Mouse (Mus musculus): Measurements from ENCODE around the gene Zscan2.

The Zscan2 gene

DNA sequence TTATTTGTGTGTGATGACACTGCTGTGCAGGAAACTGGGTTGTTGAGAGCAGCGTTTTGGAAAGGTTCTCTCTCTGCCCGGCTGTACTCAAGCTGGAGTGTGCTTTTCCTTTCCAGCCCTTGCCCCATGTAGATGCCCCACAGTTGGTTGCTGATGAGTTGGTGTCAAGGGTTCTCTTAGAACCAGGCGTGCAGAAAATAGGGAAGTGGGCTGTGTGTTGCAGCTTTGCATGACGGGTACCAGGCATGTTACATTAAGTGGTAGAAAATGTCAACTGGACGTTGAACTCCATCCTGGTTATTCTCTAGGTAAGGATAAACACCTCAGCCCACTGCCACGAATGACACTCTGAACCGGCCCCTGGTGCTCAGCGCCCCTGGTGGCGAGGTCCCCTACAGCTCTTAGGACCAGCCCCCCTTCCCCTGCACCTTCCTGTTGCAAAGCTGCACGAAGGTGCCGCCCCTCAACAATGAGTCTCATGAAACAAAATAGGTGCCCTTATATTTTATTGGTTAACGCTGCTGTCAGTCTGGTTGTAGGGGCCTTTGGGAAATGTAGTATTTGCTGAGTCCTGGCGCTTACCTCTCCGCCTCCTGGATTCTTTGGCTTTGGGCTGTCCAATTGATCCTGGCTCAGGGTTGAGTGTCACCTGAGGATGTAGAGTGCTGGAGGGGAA is 22.2 kb downstream of the Zscan2 start:
- DNase-seq (ENCODE audit: low read depth, low spot score) = peak; percentile 88

DNA sequence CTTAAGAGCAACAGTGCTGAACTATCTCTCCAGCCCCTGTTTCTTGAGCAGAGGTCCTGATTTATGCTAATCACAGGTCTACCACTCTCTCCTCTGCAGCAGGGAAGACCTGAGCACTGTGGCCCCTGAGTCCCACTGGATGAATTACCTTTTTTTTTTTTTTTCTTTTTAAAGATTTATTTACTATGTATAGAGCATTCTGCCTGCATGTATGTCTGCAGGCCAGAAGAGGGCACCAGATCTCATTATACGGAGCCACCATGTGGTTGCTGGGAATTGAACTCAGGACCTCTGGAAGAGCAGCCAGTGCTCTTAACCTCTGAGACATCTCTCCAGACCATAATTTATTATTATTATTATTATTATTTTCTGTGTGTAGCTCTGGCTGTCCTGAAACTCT is 24.9 kb downstream of the Zscan2 start:
- no peak for DNase-seq (ENCODE audit: low read depth, low spot score)

DNA sequence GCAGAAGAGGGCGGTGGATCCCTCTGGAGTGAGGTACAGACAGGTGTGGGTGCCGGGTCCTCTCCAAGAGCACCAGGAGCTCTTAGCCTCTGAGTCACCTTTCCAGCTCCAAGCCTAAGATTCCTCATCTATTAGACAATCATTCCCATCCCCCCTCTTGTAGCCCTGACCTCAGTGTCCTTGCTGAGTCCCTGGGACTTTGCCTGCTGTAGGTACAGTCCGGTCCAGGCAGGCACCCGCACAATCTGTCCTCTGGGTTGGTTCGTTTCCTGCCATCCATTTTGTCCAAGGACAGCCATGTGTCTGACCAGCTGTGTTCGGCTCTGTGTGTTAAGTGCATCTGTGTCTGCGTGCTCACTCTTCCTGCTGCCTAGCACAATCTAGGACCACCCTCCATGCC is 27.9 kb downstream of the Zscan2 start:
- no peak for DNase-seq (ENCODE audit: low read depth, low spot score)

- no peak for DNase-seq (ENCODE audit: low read depth, low spot score)
Observed at GRCm38 (mm10) chr7:80889021-80889511, 28.3 kb downstream of the Zscan2 start.

DNA sequence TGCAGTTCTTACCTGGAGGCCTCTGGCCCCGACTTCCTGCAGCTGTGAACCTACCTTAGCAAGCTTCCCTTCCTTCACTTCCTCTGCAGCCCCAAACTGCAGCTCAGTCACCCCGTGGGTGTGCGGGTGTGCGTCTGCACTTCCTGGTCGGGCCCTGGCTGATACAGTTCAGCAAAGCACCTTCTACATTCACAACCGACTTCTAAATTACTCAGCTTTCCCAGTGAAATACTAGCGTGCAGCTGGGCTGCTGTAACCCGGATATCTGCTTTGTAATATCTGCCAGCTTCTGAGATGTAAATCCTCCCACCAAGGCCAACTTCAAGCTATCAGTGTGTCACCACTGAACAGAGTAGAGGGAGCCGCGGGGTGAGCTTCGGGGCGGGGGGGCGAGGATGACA is 29.1 kb downstream of the Zscan2 start:
- no peak for DNase-seq (ENCODE audit: low read depth, low spot score)

GRCm38 (mm10) chr7:80893086-80893752 is 32.5 kb downstream of the Zscan2 start:
- no peak for DNase-seq (ENCODE audit: low read depth, low spot score)

DNA sequence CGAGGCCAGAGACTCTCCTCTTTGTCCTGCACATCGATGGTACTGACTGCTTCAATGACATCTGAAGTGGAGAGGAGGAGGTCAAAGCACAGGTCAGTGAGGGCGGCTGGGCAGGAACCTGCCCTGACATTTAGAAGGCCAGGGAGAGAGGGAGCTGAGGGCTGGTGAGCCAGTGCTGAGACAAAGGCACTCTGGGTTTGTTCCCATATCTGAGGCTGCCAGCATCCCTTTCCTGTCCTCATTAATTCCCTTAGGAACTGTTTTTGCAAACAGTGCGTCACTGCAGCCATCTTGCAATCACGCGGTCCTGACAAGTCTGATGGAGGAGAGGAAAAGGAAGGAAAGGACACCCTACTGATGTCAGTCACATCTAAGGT is 33.0 kb downstream of the Zscan2 start:
- DNase-seq (ENCODE audit: low read depth, low spot score) = no peak

- no peak for DNase-seq (ENCODE audit: low read depth, low spot score)
Observed at GRCm38 (mm10) chr7:80894196-80894595, 33.5 kb downstream of the Zscan2 start.

- no peak for DNase-seq (ENCODE audit: low read depth, low spot score)
Observed at GRCm38 (mm10) chr7:80894815-80895519, 34.2 kb downstream of the Zscan2 start.

DNA sequence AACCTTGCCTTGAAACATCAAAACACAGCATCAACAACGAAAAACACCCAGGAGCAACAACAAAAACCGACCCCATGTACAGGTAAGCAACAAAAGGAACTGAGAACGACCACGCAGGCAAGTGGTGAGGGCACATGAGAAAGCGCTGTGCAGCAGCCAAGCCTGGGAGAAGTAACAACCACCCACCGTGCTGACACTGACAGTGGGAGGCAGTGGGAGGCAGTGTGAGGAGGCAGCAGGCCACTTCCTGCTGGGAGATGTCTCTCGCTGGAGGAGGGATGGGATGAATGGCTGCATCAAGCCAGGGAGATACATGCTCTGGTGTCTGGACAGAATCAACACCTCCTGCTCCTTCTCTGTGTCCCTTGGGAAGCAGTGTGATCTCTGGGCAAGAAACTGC is 36.4 kb downstream of the Zscan2 start:
- DNase-seq (ENCODE audit: low read depth, low spot score) = no peak

- DNase-seq (ENCODE audit: low read depth, low spot score) = no peak
Observed at GRCm38 (mm10) chr7:80897721-80898120, 37.0 kb downstream of the Zscan2 start.

DNA sequence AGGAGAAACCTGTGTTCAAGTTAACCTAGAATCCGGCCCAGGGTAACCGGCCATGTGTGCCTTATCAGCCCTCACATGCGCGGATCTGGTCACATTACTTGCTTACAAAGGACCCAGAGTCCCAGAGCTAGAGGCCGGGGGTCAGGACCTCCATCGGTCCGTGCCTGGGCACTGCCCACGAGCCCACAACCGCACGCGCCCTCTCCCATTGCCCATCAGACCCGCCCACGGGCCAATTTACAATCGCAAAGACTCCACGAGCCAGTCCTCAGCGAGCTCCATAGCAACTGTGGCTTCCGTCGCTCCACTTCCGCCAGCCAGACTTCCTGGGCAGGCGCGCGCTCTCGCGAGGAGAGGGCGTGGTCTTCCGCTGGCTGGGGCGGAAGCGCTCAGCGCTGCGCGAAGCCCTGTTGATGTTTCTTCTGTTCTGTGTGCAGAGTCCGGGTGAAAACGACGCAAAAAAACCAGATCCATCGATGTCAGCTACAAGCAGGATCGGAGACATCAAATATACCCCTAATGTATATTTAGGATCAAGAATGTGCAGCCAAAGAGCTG is 40.3 kb downstream of the Zscan2 start, which contains the start of gene Wdr73:
Gene Wdr73, minus strand, starts transcription at position 326 of the 558 bp plus-strand sequence.
- peak; percentile 77 for DNase-seq (ENCODE audit: low read depth, low spot score)

GRCm38 (mm10) chr7:80901541-80902274 is 41.0 kb downstream of the Zscan2 start:
- no peak for DNase-seq (ENCODE audit: low read depth, low spot score)

DNA sequence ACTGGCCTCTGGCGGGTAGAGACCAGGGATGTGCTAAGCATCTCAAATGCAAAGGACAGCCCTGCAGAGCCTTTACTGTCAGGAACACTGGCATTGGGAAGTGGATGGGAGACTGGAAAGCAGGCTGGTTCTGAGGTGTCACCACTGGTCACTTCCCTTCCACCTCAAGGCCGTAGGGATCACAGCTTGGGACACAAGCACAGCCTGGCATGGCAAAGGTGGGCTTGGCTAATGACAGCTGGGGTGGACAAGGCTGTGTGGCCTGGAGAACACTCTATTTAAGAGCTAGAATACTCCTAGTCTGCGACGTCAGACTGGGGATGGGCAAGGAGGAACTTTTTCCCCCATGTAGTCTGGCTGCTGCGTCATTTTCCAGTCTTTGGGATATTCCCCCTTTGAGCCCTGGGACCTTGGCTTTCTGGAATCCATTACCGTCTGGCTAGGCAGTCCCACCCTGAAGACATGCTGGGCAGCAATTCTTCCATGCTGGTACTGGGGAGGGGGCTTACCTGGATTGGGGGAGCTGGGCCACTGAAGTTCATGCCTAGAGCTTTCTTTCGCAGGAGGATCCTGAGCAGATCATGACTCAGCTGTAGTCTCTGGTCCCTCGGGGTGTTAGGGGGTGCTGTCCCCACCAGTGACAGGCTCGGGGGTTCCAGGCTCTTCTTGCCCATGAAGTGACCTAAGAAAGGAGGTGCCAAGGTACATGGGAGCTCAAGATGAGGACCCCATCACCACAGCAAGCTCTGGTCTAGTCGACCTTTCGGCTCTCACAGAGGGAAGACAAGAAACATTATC is 43.1 kb downstream of the Zscan2 start:
- no peak for DNase-seq (ENCODE audit: low read depth, low spot score)

DNA sequence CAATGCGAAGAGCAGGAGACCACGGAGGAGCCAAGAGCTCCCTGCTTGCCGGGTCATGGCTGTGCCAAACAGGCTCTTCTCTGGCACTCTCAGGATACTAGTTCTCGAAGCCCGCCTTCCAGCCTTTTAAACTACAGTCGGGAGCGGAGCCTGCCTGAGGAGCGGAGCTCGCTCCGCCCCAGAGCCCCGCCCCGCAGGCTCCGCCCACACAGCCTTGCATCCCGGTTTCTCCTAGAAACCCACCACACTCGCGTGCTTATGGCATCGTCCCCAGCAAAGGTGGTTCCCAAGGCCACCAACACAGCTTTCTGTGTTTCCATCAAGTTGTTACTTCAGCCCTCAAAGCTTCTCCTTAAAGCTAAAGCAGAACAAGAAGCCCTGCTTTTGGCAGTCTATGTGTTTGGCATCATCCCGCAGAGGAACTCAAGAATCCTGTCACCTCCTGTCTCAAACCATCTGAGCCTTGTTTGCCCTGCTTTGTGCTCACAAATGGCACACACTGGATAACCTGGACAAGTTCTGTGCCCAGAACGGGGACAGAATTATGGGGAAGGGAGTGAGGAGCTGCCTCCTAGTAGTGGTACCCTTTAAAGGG is 44.3 kb downstream of the Zscan2 start, which contains the start of gene Nmb:
Gene Nmb, minus strand, starts transcription at position 156 of the 595 bp plus-strand sequence.
- DNase-seq (ENCODE audit: low read depth, low spot score) = no peak

DNA sequence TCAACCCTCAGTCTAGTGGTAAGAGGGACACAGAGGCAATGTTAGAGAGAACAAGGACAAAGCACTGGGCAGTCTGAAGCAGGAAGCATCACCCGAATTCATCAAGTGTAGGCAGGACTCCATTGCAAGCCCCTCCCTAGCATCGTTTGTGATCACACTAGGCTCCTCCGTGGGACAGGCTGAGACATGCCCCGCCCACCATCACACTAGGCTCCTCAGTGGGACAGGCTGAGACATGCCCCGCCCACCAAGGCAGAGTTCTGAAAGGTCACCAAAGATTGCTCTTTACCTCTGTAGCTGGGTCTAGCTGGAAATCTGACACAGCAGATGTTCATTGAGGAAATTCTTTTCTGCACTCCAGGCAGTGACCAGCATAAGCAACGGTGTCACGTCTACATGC is 50.3 kb downstream of the Zscan2 start:
- no peak for DNase-seq (ENCODE audit: low read depth, low spot score)

GRCm38 (mm10) chr7:80912496-80912895 is 51.8 kb downstream of the Zscan2 start:
- DNase-seq (ENCODE audit: low read depth, low spot score) = no peak

GRCm38 (mm10) chr7:80917916-80918465 is 57.3 kb downstream of the Zscan2 start:
- DNase-seq (ENCODE audit: low read depth, low spot score) = no peak

DNA sequence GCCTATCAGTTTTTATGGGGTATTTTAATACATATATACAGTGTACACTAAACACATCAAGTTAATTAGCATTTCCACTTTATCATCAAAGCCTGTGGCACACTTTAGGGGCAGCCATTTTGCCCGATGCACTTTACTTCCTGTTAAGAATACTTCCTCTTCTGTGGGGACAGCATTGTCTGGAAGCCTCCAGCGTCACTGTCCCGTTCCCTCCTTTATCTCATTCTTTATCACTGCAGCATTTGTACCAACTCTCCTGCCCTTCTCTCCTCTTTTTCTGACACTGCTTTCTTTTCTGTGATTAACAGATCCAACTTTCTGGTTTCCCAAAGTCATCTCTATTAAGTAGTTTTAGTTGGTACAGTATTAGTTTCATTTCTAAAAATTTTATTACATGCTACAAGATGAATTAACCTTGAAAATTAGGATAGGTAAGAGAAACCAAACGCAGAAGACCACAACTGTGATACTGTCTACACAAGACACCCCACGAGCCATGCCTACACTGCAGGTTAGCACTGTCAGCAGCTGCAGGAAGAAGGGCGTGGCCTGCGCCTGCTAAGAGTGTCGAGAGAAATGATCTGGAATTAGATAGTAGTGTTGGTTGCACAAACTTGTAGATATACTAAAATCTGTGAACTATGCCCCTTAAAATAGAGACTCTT is 58.4 kb downstream of the Zscan2 start:
- no peak for DNase-seq (ENCODE audit: low read depth, low spot score)
